Mouse (Mus musculus) C2C12 (cell line): ENCODE results near the gene Ss18l2.

ENCODE experiments used
- CTCF ChIP-seq: IDR thresholded peaks from one replicate; pipeline ENCODE4 v1.5.1; 2011; ENCODE audit not compliant: control insufficient read depth, insufficient read depth, insufficient read length
- FOSL1 ChIP-seq: IDR thresholded peaks from one replicate; pipeline ENCODE4 v1.8.0; 2011; ENCODE audit warnings: mild to moderate bottlenecking, low read length; ENCODE audit not compliant: poor library complexity, insufficient read depth, severe bottlenecking
- MYOD1 ChIP-seq: IDR thresholded peaks from one replicate; pipeline ENCODE4 v1.6.1; 2011; ENCODE audit warnings: low read depth; ENCODE audit not compliant: control insufficient read depth, insufficient read length
- USF1 ChIP-seq: IDR thresholded peaks from one replicate; pipeline ENCODE4 v1.6.1; 2011; ENCODE audit warnings: low read depth, mild to moderate bottlenecking, control low read depth, moderate library complexity

- TF ChIP-seq CTCF (no peak), USF1 (no peak), MYOD1 (no peak), FOSL1 (no peak)
Observed at GRCm38 (mm10) chr9:121694736-121695135, 15.4 kb upstream of the Ss18l2 start.
